Mouse (Mus musculus): ENCODE measurements around the gene Rassf1.

DNA sequence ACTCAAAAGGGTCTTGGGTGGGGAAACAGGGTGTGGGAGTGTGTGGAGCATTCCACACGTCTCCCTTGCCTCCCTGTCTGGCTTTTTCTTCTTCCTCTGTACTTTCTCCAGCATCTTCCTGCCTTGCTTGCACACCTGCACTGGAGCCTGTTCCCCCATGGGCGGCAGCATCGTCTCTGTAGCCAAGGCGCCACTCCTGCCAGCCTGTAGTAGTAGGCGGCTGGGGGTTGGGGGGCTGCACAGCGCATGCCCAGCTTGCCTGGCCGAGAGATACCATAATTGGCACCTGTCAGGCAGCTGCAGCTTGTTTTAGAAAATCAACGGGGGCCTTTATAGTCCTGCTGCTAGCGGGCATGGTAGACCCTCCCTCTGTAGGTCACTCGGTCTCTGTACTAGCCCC is 43.1 kb upstream of the Rassf1 start:
- TF ChIP-seq ZC3H11A (IDR thresholded peaks at IDR 0.05; ENCODE audit: borderline replicate concordance, low read depth, low read length) (no peak), MAFK (IDR thresholded peaks at IDR 0.05; ENCODE audit: insufficient read depth, low read depth, low read length) (no peak), ZNF384 (IDR thresholded peaks at IDR 0.05; ENCODE audit: low read depth, low read length) (no peak), HCFC1 (IDR thresholded peaks at IDR 0.05; ENCODE audit: borderline replicate concordance, insufficient read depth, low read length) (no peak), CHD2 (IDR thresholded peaks at IDR 0.05; ENCODE audit: low read depth, low read length) (no peak)

All from ES-E14 (cell line).